Mouse (Mus musculus): ENCODE data around the gene Gmeb1. TPM values are rescaled to one million over a fixed set of nuclear protein-coding genes. Genes with fewer than 3 reads are reported as not detected.
"Not testable (repeated sequence)": the region's sequence is repeated elsewhere in the genome, so short reads cannot be mapped to it uniquely, and the experiment has no call there.

Gmeb1 gene
- polyA plus RNA-seq, 1 experiment from 2014 or later: 36.7 TPM

GRCm38 (mm10) chr4:132245643-132246042, 15.8 kb downstream of the Gmeb1 start:
- Histone ChIP-seq H3K9ac (ENCODE audit: low read length) (no peak overlapping the region), H3K4me3 (ENCODE audit: low read length) (no peak overlapping the region), H3K27me3 (ENCODE audit: control insufficient read depth, insufficient read depth, low read depth, low read length) (no peaks in the 10 kb centered on the region), H3K4me2 (ENCODE audit: low read depth, low read length) (no peak overlapping the region), H3K4me1 (replicated peaks; ENCODE audit: control insufficient read depth, insufficient read depth, low read length) (no peaks in the 10 kb centered on the region; the same call in 1 of the 2 replicates), H3K9me3 (ENCODE audit: control insufficient read depth, low read length) (no peaks in the 10 kb centered on the region), H3K36me3 (ENCODE audit: control insufficient read depth, insufficient read depth, low read length) (peaks cover 30% of the 10 kb centered on the region), H3K27ac (ENCODE audit: low read length) (no peak overlapping the region)
- no peak for ATAC-seq (ENCODE audit: low read depth)
- 95% methylated on average over 3 of the region's 3 CpGs for WGBS

GRCm38 (mm10) chr4:132241208-132241607, 20.2 kb downstream of the Gmeb1 start:
- no peaks in the 10 kb centered on the region for H3K4me1 ChIP-seq (replicated peaks; ENCODE audit: control insufficient read depth, insufficient read depth, low read length)
- 68% methylated on average over 3 of the region's 3 CpGs for WGBS
- no peaks in the 10 kb centered on the region for H3K27me3 ChIP-seq (ENCODE audit: control insufficient read depth, insufficient read depth, low read depth, low read length)
- no peaks in the 10 kb centered on the region for H3K9me3 ChIP-seq (ENCODE audit: control insufficient read depth, low read length)
- ATAC-seq (ENCODE audit: low read depth): no peak
- H3K36me3 ChIP-seq (ENCODE audit: control insufficient read depth, insufficient read depth, low read length): peaks cover 34% of the 10 kb centered on the region
- H3K9ac ChIP-seq (ENCODE audit: low read length): no peak overlapping the region
- no peak overlapping the region for H3K27ac ChIP-seq (ENCODE audit: low read length)
- no peak overlapping the region for H3K4me2 ChIP-seq (ENCODE audit: low read depth, low read length)
- H3K4me3 ChIP-seq (ENCODE audit: low read length): no peak overlapping the region

DNA sequence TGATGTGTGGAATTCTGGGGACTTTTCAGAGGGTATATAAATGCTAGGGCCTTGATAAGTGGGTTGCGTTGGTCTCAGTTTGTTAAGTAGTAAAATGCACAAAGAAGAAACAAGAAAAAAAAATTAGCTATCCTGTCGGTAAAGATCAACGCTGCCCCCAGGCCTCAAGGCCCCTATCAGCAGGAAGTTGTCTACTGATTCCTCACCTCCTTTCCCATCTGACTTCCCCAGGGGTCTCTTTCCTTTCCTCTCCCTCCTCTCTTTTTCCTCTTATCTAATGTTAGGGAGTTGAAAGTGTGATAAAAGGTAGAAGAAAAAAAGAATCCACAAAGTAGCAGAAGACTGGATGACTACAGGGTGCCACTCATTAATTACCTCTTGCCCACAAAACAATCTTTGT, 21.0 kb downstream of the Gmeb1 start:
- Histone ChIP-seq H3K4me3 (ENCODE audit: low read length) (no peak overlapping the region), H3K27me3 (ENCODE audit: control insufficient read depth, insufficient read depth, low read depth, low read length) (no peaks in the 10 kb centered on the region), H3K27ac (ENCODE audit: low read length) (no peak overlapping the region), H3K36me3 (ENCODE audit: control insufficient read depth, insufficient read depth, low read length) (peaks cover 34% of the 10 kb centered on the region), H3K4me1 (replicated peaks; ENCODE audit: control insufficient read depth, insufficient read depth, low read length) (no peaks in the 10 kb centered on the region), H3K9ac (ENCODE audit: low read length) (no peak overlapping the region), H3K9me3 (ENCODE audit: control insufficient read depth, low read length) (no peaks in the 10 kb centered on the region), H3K4me2 (ENCODE audit: low read depth, low read length) (no peak overlapping the region)
- 82% methylated on average over 3 of the region's 3 CpGs for WGBS
- no peak for ATAC-seq (ENCODE audit: low read depth)

DNA sequence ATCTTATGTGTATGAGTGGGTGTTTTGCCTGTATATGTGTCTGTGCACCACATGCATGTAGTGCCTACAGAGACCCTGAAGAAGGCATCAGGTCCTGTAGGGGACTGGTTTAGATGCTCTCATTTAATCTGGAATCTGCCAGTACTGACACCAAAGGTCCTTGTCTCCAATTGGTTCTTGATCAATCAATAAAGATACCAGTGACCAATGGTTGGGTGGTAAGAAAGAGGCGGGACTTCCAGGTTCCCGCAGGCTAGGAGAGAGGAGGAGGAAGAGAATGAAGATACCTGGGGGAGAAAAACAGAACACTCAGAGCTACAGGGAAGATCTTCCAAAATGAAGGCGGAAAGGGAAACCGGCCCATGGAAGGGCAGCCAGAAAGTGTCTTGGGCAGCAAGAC, 23.0 kb downstream of the Gmeb1 start:
- Histone ChIP-seq H3K4me2 (ENCODE audit: low read depth, low read length) (no peak overlapping the region), H3K4me3 (ENCODE audit: low read length) (no peak overlapping the region), H3K9me3 (ENCODE audit: control insufficient read depth, low read length) (no peaks in the 10 kb centered on the region), H3K4me1 (replicated peaks; ENCODE audit: control insufficient read depth, insufficient read depth, low read length) (no peaks in the 10 kb centered on the region), H3K36me3 (ENCODE audit: control insufficient read depth, insufficient read depth, low read length) (peaks cover 40% of the 10 kb centered on the region), H3K9ac (ENCODE audit: low read length) (no peak overlapping the region), H3K27me3 (ENCODE audit: control insufficient read depth, insufficient read depth, low read depth, low read length) (no peaks in the 10 kb centered on the region), H3K27ac (ENCODE audit: low read length) (no peak overlapping the region)
- 85% methylated on average over 4 of the region's 4 CpGs for WGBS
- ATAC-seq (ENCODE audit: low read depth): no peak

DNA sequence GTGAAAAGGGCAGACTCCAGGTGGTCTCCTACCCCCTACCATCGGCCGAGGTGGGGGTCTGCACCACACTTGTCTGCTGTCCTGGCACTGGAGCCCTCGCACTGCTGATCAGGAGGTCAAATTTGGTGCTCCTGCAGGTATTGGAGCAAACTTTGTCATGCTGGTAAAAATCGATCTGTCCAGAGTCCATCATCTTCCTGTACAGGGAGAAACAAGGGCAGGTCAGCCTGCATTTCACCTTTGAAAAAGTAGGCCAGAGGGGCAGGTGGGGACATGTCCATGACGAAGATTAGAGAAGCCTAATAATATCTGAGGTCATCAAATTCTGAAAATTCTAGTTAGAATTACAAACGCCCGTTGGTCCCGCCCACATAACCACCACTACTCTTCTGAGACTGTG, 26.7 kb downstream of the Gmeb1 start:
- Histone ChIP-seq H3K9me3 (ENCODE audit: control insufficient read depth, low read length) (no peaks in the 10 kb centered on the region), H3K9ac (ENCODE audit: low read length) (no peak overlapping the region), H3K4me2 (ENCODE audit: low read depth, low read length) (no peak overlapping the region), H3K4me1 (replicated peaks; ENCODE audit: control insufficient read depth, insufficient read depth, low read length) (no peaks in the 10 kb centered on the region), H3K27me3 (ENCODE audit: control insufficient read depth, insufficient read depth, low read depth, low read length) (no peaks in the 10 kb centered on the region), H3K4me3 (ENCODE audit: low read length) (no peak overlapping the region), H3K36me3 (ENCODE audit: control insufficient read depth, insufficient read depth, low read length) (peaks cover 37% of the 10 kb centered on the region), H3K27ac (ENCODE audit: low read length) (no peak overlapping the region)
- ATAC-seq (ENCODE audit: low read depth): no peak
- WGBS: 90% methylated on average over 8 of the region's 8 CpGs

- WGBS: 92% methylated on average over 5 of the region's 5 CpGs
- ATAC-seq (ENCODE audit: low read depth): no peak
Measured at GRCm38 (mm10) chr4:132230422-132230821, 31.0 kb downstream of the Gmeb1 start.

GRCm38 (mm10) chr4:132222001-132222400, 39.4 kb downstream of the Gmeb1 start:
- not testable (repeated sequence) for H3K27me3 ChIP-seq (ENCODE audit: control insufficient read depth, insufficient read depth, low read depth, low read length); H3K27ac ChIP-seq (ENCODE audit: low read length); H3K4me2 ChIP-seq (ENCODE audit: low read depth, low read length); H3K4me1 ChIP-seq (replicated peaks; ENCODE audit: control insufficient read depth, insufficient read depth, low read length); ATAC-seq (ENCODE audit: low read depth); H3K9me3 ChIP-seq (ENCODE audit: control insufficient read depth, low read length); H3K4me3 ChIP-seq (ENCODE audit: low read length); H3K9ac ChIP-seq (ENCODE audit: low read length)
- WGBS: 95% methylated on average over 5 of the region's 5 CpGs
- H3K36me3 ChIP-seq (ENCODE audit: control insufficient read depth, insufficient read depth, low read length): peaks cover 20% of the 10 kb centered on the region

More at GRCm38 (mm10) chr4:132230422-132230821, 31.0 kb downstream of the Gmeb1 start:
- H3K9me3 ChIP-seq (ENCODE audit: control insufficient read depth, low read length): no peaks in the 10 kb centered on the region
- H3K4me3 ChIP-seq (ENCODE audit: low read length): no peak overlapping the region
- H3K4me1 ChIP-seq (replicated peaks; ENCODE audit: control insufficient read depth, insufficient read depth, low read length): no peaks in the 10 kb centered on the region
- H3K27ac ChIP-seq (ENCODE audit: low read length): no peak overlapping the region
- H3K4me2 ChIP-seq (ENCODE audit: low read depth, low read length): no peak overlapping the region
- H3K9ac ChIP-seq (ENCODE audit: low read length): no peak overlapping the region
- no peaks in the 10 kb centered on the region for H3K27me3 ChIP-seq (ENCODE audit: control insufficient read depth, insufficient read depth, low read depth, low read length)
- H3K36me3 ChIP-seq (ENCODE audit: control insufficient read depth, insufficient read depth, low read length): peaks cover 57% of the 10 kb centered on the region

DNA sequence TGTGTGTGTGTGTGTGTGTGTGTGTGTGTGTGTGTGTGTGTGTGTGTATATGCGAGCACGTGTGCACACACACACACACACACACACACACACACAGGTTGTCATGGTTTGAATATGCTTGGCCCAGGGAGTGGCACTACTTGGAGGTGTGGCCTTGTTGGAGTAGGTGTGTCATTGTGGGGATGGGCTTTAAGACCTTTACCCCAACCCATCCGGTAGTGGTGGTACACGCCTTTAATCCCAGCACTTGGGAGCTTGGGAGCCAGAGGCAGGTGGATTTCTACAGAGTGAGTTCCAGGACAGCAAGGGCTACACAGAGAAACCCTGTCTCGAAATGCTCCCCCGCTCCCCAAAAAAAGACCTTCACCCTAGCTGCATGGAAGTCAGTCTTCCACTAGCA, 43.0 kb downstream of the Gmeb1 start:
- H3K4me2 ChIP-seq (ENCODE audit: low read depth, low read length); H3K27me3 ChIP-seq (ENCODE audit: control insufficient read depth, insufficient read depth, low read depth, low read length); ATAC-seq (ENCODE audit: low read depth); H3K4me1 ChIP-seq (replicated peaks; ENCODE audit: control insufficient read depth, insufficient read depth, low read length); H3K9me3 ChIP-seq (ENCODE audit: control insufficient read depth, low read length); H3K36me3 ChIP-seq (ENCODE audit: control insufficient read depth, insufficient read depth, low read length); H3K9ac ChIP-seq (ENCODE audit: low read length); H3K27ac ChIP-seq (ENCODE audit: low read length); H3K4me3 ChIP-seq (ENCODE audit: low read length): not testable (repeated sequence)
- 70% methylated on average over 6 of the region's 6 CpGs for WGBS

DNA sequence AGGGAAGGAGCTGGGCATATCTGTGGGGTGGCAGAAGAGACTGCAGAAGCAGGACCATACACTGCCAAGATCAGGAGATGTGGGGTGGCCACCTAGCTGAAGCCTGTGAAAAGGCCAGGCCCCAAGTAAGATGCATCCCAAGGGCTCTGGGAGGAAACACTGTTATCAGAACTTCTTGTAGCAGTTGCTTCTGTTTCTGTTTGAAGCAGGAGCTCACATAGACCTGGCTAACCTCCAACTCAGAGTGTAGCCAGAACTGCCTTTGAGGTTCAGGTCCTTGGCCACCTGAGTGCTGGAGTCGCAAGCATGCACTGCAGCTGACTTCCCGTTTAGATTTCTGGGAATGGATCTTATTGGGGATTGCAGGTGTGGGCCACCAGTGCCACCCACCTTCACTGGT, 43.6 kb downstream of the Gmeb1 start:
- Histone ChIP-seq H3K4me3 (ENCODE audit: low read length) (no peak overlapping the region), H3K27me3 (ENCODE audit: control insufficient read depth, insufficient read depth, low read depth, low read length) (no peaks in the 10 kb centered on the region), H3K4me2 (ENCODE audit: low read depth, low read length) (no peak overlapping the region), H3K36me3 (ENCODE audit: control insufficient read depth, insufficient read depth, low read length) (no peaks in the 10 kb centered on the region), H3K27ac (ENCODE audit: low read length) (no peak overlapping the region), H3K9me3 (ENCODE audit: control insufficient read depth, low read length) (no peaks in the 10 kb centered on the region), H3K9ac (ENCODE audit: low read length) (no peak overlapping the region), H3K4me1 (replicated peaks; ENCODE audit: control insufficient read depth, insufficient read depth, low read length) (no peaks in the 10 kb centered on the region)
- no peak for ATAC-seq (ENCODE audit: low read depth)
- WGBS: 47% methylated on average over 2 of the region's 2 CpGs

DNA sequence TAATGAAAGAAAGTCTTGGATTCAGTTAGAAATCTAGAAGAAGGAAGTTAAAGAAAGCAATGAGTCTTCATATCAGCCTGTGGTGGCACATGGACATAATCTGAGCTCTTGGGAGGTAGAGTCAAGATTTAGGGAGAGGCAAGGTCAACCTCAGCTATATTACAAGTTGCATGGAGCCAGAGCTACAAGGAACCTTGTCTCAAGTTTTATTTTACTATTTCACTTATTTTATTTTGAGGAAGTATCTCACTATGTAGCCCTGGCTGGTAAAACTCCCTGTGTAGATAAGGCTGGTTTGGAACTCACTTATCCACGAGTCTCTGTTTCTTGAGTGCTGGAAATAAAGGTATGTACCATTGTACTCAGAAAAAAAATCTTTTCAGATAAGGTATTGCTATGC, 44.8 kb downstream of the Gmeb1 start:
- H3K27ac ChIP-seq (ENCODE audit: low read length): no peak overlapping the region
- WGBS: 40% methylated on average over 1 of the region's 1 CpGs
- H3K4me3 ChIP-seq (ENCODE audit: low read length): no peak overlapping the region
- no peaks in the 10 kb centered on the region for H3K27me3 ChIP-seq (ENCODE audit: control insufficient read depth, insufficient read depth, low read depth, low read length)
- H3K36me3 ChIP-seq (ENCODE audit: control insufficient read depth, insufficient read depth, low read length): no peaks in the 10 kb centered on the region
- no peak overlapping the region for H3K9ac ChIP-seq (ENCODE audit: low read length)
- no peak for ATAC-seq (ENCODE audit: low read depth)
- H3K4me1 ChIP-seq (replicated peaks; ENCODE audit: control insufficient read depth, insufficient read depth, low read length): peaks cover 3% of the 10 kb centered on the region; the same call in 1 of the 2 replicates
- H3K9me3 ChIP-seq (ENCODE audit: control insufficient read depth, low read length): no peaks in the 10 kb centered on the region
- no peak overlapping the region for H3K4me2 ChIP-seq (ENCODE audit: low read depth, low read length)
